Mouse (Mus musculus) intestine, embryonic 15.5 days (tissue): Measurements from ENCODE around the gene Ankrd44. TPM values are rescaled to one million over a fixed set of nuclear protein-coding genes. Genes with fewer than 3 reads are reported as not detected.
A peak's percentile ranks its signal among the peaks of the same experiment; 100 is the strongest.

Experiments used
- ATAC-seq: fragments of 200-750 bp; cut with Nextera tagmentation; 2 replicates; pipeline ENCODE4 v1.8.0; 2017; ENCODE audit warnings: moderate TSS enrichment, moderate library complexity
- H3K27ac ChIP-seq: fragments of 300-500 bp; sonication (generic); 2 replicates; pipeline ENCODE4 v1.5.1; 2015; ENCODE audit warnings: mild to moderate bottlenecking, inconsistent platforms
- H3K27me3 ChIP-seq: fragments of 300-500 bp; sonication (generic); replicated peaks from 2 replicates; pipeline ENCODE4 v1.6.1; 2015; ENCODE audit warnings: inconsistent platforms
- H3K36me3 ChIP-seq: fragments of 300-500 bp; sonication (generic); 2 replicates; pipeline ENCODE4 v1.6.1; 2015; ENCODE audit warnings: inconsistent platforms
- H3K4me1 ChIP-seq: fragments of 300-500 bp; sonication (generic); replicated peaks from 2 replicates; pipeline ENCODE4 v1.6.1; 2015; ENCODE audit warnings: inconsistent platforms
- H3K4me2 ChIP-seq: fragments of 300-500 bp; sonication (generic); replicated peaks from 2 replicates; pipeline ENCODE4 v1.6.1; 2015; ENCODE audit warnings: mild to moderate bottlenecking, inconsistent platforms
- H3K4me3 ChIP-seq: fragments of 300-500 bp; sonication (generic); replicated peaks from 2 replicates; pipeline ENCODE4 v1.5.1; 2015; ENCODE audit warnings: inconsistent platforms
- H3K9ac ChIP-seq: fragments of 300-500 bp; sonication (generic); 2 replicates; pipeline ENCODE4 v1.6.1; 2015; ENCODE audit warnings: inconsistent platforms
- H3K9me3 ChIP-seq: fragments of 300-500 bp; sonication (generic); 2 replicates; pipeline ENCODE4 v1.6.1; 2016; ENCODE audit warnings: inconsistent platforms
- WGBS: fragments of 180-500 bp; shearing (Covaris S2); methylation state at CpG from one replicate; pipeline ENCODE4 v1.1.7; 2015; 5-methylcytosine and 5-hydroxymethylcytosine counted together
- polyA plus RNA-seq: library from polyadenylated mRNA; unstranded; fragments of >200 nt; fragmentation: Nextera tagmentation; extraction: Ambion mirVana; gene quantifications from 2 replicates; pipeline ENCODE4 v1.2.1, GENCODE M21; 2015

The Ankrd44 gene
- polyA plus RNA-seq, 1 experiment from 2014 or later = 7.4 TPM

GRCm38 (mm10) chr1:54933646-54934045, 7.5 kb upstream of the Ankrd44 start:
- no peak overlapping the region for H3K27ac ChIP-seq
- no peak for ATAC-seq
- 88% methylated on average over 5 of the region's 5 CpGs for WGBS
- no peaks in the 10 kb centered on the region for H3K27me3 ChIP-seq
- H3K4me2 ChIP-seq = no peak overlapping the region
- H3K4me3 ChIP-seq = no peak overlapping the region
- no peaks in the 10 kb centered on the region for H3K9me3 ChIP-seq
- H3K36me3 ChIP-seq = no peaks in the 10 kb centered on the region
- H3K4me1 ChIP-seq = no peaks in the 10 kb centered on the region
- H3K9ac ChIP-seq = no peak overlapping the region

- 89% methylated on average over 1 of the region's 1 CpGs for WGBS
- no peak overlapping the region for H3K9ac ChIP-seq
- no peaks in the 10 kb centered on the region for H3K9me3 ChIP-seq
- H3K4me1 ChIP-seq = no peaks in the 10 kb centered on the region
- H3K4me2 ChIP-seq = no peak overlapping the region
- H3K36me3 ChIP-seq = no peaks in the 10 kb centered on the region
- ATAC-seq = no peak
- no peak overlapping the region for H3K4me3 ChIP-seq
- no peak overlapping the region for H3K27ac ChIP-seq
- H3K27me3 ChIP-seq = no peaks in the 10 kb centered on the region
Measured at GRCm38 (mm10) chr1:54932456-54933115, 6.4 kb upstream of the Ankrd44 start.

- Histone ChIP-seq H3K27ac (no peak overlapping the region), H3K27me3 (no peaks in the 10 kb centered on the region), H3K9ac (no peak overlapping the region), H3K4me2 (no peak overlapping the region), H3K4me3 (no peak overlapping the region), H3K9me3 (no peaks in the 10 kb centered on the region), H3K36me3 (no peaks in the 10 kb centered on the region), H3K4me1 (no peaks in the 10 kb centered on the region)
- ATAC-seq = no peak
- 71% methylated on average over 5 of the region's 5 CpGs for WGBS
Measured at GRCm38 (mm10) chr1:54931231-54931630, 5.0 kb upstream of the Ankrd44 start.

- 61% methylated on average over 8 of the region's 8 CpGs for WGBS
- Histone ChIP-seq H3K27me3 (no peaks in the 10 kb centered on the region), H3K9ac (no peak overlapping the region), H3K27ac (no peak overlapping the region), H3K9me3 (no peaks in the 10 kb centered on the region), H3K36me3 (no peaks in the 10 kb centered on the region), H3K4me1 (no peaks in the 10 kb centered on the region), H3K4me3 (no peak overlapping the region), H3K4me2 (no peak overlapping the region)
- no peak for ATAC-seq
Measured at GRCm38 (mm10) chr1:54930670-54931200, 4.5 kb upstream of the Ankrd44 start.

- Histone ChIP-seq H3K27me3 (no peaks in the 10 kb centered on the region), H3K36me3 (no peaks in the 10 kb centered on the region), H3K4me2 (peak overlapping the region; percentile 96), H3K9ac (peak overlapping the region; percentile 83), H3K4me3 (peak overlapping the region; percentile 89), H3K4me1 (peaks cover 13% of the 10 kb centered on the region), H3K9me3 (no peaks in the 10 kb centered on the region), H3K27ac (peak overlapping the region; percentile 75)
- under 1% methylated on average over 30 of the region's 30 CpGs for WGBS
- peak; percentile 9 for ATAC-seq
Measured at GRCm38 (mm10) chr1:54925451-54925934, 694 bp downstream of the Ankrd44 start.

GRCm38 (mm10) chr1:54924760-54925159, 1.4 kb downstream of the Ankrd44 start:
- no peak for ATAC-seq
- Histone ChIP-seq H3K9ac (no peak overlapping the region), H3K27me3 (no peaks in the 10 kb centered on the region), H3K4me1 (peaks cover 13% of the 10 kb centered on the region), H3K9me3 (no peaks in the 10 kb centered on the region), H3K4me3 (peak overlapping the region; percentile 89), H3K27ac (no peak overlapping the region), H3K36me3 (no peaks in the 10 kb centered on the region), H3K4me2 (peak overlapping the region; percentile 96)
- WGBS = 42% methylated on average over 7 of the region's 7 CpGs

GRCm38 (mm10) chr1:54924309-54924685, 1.9 kb downstream of the Ankrd44 start:
- H3K9me3 ChIP-seq = no peaks in the 10 kb centered on the region
- H3K4me3 ChIP-seq = no peak overlapping the region
- H3K9ac ChIP-seq = no peak overlapping the region
- H3K4me2 ChIP-seq = peak overlapping the region; percentile 96
- H3K27me3 ChIP-seq = no peaks in the 10 kb centered on the region
- H3K27ac ChIP-seq = no peak overlapping the region
- H3K36me3 ChIP-seq = no peaks in the 10 kb centered on the region
- 68% methylated on average over 4 of the region's 4 CpGs for WGBS
- H3K4me1 ChIP-seq = peaks cover 13% of the 10 kb centered on the region
- ATAC-seq = no peak

GRCm38 (mm10) chr1:54923366-54924308, 2.5 kb downstream of the Ankrd44 start:
- Histone ChIP-seq H3K9me3 (no peaks in the 10 kb centered on the region), H3K4me2 (peak overlapping the region; percentile 96; the same call in 1 of the 2 replicates), H3K9ac (no peak overlapping the region), H3K4me1 (peaks cover 13% of the 10 kb centered on the region), H3K36me3 (no peaks in the 10 kb centered on the region), H3K4me3 (no peak overlapping the region), H3K27ac (no peak overlapping the region), H3K27me3 (no peaks in the 10 kb centered on the region)
- no peak for ATAC-seq
- WGBS = 89% methylated on average over 6 of the region's 6 CpGs

GRCm38 (mm10) chr1:54922707-54923106, 3.5 kb downstream of the Ankrd44 start:
- Histone ChIP-seq H3K27me3 (no peaks in the 10 kb centered on the region), H3K4me3 (no peak overlapping the region), H3K4me2 (no peak overlapping the region), H3K9ac (no peak overlapping the region), H3K9me3 (no peaks in the 10 kb centered on the region), H3K36me3 (no peaks in the 10 kb centered on the region), H3K27ac (peak overlapping the region; percentile 42; the same call in 1 of the 2 replicates), H3K4me1 (peaks cover 13% of the 10 kb centered on the region)
- ATAC-seq = no peak
- WGBS = 75% methylated on average over 8 of the region's 8 CpGs

- H3K4me2 ChIP-seq = peak overlapping the region; percentile 35
- 65% methylated on average over 12 of the region's 12 CpGs for WGBS
- H3K27me3 ChIP-seq = no peaks in the 10 kb centered on the region
- H3K9ac ChIP-seq = no peak overlapping the region
- ATAC-seq = peak; percentile 71
- H3K4me3 ChIP-seq = no peak overlapping the region
- peak overlapping the region; percentile 42 for H3K27ac ChIP-seq
- H3K4me1 ChIP-seq = peaks cover 13% of the 10 kb centered on the region
- H3K36me3 ChIP-seq = no peaks in the 10 kb centered on the region
- no peaks in the 10 kb centered on the region for H3K9me3 ChIP-seq
Measured at GRCm38 (mm10) chr1:54922025-54922574, 4.1 kb downstream of the Ankrd44 start.

GRCm38 (mm10) chr1:54920132-54920531, 6.1 kb downstream of the Ankrd44 start:
- Histone ChIP-seq H3K9me3 (no peaks in the 10 kb centered on the region), H3K36me3 (no peaks in the 10 kb centered on the region), H3K9ac (no peak overlapping the region), H3K27me3 (no peaks in the 10 kb centered on the region), H3K4me3 (no peak overlapping the region), H3K4me1 (peaks cover 16% of the 10 kb centered on the region), H3K4me2 (no peak overlapping the region), H3K27ac (no peak overlapping the region)
- WGBS = 86% methylated on average over 4 of the region's 4 CpGs
- ATAC-seq = no peak

- WGBS = 78% methylated on average over 4 of the region's 4 CpGs
- Histone ChIP-seq H3K27me3 (no peaks in the 10 kb centered on the region), H3K9me3 (no peaks in the 10 kb centered on the region), H3K4me1 (peaks cover 11% of the 10 kb centered on the region), H3K36me3 (no peaks in the 10 kb centered on the region), H3K4me2 (no peak overlapping the region), H3K27ac (no peak overlapping the region), H3K4me3 (no peak overlapping the region), H3K9ac (no peak overlapping the region)
- no peak for ATAC-seq
Measured at GRCm38 (mm10) chr1:54916456-54916855, 9.7 kb downstream of the Ankrd44 start.
